Mouse (Mus musculus) CH12F3 (cell line): ENCODE measurements at regions not wholly inside any gene's neighbourhood (a gene's known extent, or its start where the extent isn't known, plus 50 kb on each side); places are given as distances from the start of the nearest gene placed in this dataset.

Source experiments
- in situ Hi-C: fragments of 300-500 bp; cut with MboI; formaldehyde crosslinking; loops from 2 replicates; pipeline ENCODE4 v1.14.3; 2020; ENCODE audit warnings: low sequenced_read_pairs

DNA sequence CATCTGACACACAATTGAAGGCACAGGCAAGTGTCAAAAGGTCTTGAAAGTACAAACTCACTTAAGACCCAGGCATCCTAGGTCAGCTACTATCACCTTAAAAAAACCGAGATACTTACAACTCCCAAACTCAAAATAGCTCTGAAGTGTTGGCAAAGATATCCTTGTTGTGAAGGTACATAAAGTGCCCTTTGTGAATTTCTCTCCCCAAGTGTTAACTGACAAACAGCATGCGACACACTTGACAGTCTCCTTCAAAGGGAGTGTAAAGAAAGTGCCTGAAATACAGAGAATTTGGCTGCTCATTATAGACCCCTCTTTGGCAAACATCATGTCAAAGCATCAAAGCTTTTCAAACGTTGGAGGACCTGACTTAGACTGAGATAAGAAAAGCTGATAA is 2634.2 kb downstream of the 9330182O14Rik start:
- in situ Hi-C loops: no loop called here

DNA sequence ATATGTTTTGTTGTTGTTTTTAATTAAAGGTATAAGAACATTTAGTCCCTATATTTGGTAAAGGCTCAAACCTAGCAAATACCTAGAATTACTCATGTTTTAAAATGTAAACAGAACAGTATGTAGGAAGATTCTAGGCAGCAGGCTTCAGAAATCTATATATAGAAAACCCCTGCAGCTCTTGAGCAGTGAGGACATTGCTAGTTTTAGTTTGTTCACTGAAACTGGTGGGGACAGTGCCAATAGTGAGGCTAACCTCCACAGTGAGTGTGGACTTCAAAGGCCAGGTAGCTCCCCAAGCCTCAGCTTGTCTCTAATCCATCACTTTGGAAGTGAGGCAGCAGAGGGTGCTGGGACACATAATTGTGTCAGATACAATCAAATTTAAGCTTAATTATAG is 2645.7 kb downstream of the 9330182O14Rik start:
- in situ Hi-C loops: no loop called here

DNA sequence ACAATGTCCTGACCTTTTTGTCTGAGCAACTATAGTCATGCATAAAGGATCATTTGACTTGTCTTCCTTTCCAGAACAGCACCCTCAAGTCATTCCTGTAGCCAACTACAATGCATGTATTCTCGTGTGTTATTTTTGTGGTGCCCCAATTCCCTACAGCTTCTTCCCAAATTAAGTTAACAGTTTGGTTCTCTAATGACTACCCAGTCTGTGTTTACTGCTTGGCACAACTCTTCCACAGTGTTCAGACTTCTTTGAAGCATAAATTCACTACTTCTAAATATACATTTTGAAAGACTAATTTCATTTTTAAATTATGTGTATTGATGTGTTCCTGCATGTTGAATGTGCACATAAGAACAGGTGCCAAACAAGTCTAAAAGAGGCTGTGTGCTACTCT is 2667.1 kb downstream of the 9330182O14Rik start:
- in situ Hi-C loops: no loop called here

DNA sequence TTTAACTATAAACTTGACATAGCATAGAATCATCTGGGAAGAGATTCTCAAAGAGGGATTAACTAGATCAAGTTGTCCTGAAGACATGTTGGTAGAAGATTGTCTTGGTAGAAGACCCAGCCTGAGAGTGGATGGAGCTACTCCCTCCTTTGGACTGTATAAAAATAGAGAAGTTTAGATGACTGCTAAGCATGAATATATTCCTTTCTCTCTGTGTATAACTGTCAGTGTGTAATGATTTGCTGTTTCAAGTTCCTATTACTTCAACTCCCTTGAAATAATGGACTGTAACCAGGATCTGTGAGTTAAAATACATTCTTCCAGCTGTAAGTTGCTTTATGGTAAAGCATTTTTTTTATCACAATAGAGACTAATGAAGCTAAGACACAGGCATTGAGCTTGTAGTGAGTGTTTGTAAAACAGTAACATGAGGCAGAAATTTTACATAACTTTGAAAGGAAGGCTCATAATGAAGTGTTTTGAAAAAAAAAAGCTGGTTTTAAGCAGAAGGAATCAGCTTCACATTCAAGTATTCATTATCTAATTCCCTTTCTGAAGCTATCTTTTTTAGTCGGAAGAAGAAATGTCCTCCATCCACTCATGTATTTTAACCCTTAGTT is 2676.8 kb downstream of the 9330182O14Rik start:
- in situ Hi-C loops: no loop called here

DNA sequence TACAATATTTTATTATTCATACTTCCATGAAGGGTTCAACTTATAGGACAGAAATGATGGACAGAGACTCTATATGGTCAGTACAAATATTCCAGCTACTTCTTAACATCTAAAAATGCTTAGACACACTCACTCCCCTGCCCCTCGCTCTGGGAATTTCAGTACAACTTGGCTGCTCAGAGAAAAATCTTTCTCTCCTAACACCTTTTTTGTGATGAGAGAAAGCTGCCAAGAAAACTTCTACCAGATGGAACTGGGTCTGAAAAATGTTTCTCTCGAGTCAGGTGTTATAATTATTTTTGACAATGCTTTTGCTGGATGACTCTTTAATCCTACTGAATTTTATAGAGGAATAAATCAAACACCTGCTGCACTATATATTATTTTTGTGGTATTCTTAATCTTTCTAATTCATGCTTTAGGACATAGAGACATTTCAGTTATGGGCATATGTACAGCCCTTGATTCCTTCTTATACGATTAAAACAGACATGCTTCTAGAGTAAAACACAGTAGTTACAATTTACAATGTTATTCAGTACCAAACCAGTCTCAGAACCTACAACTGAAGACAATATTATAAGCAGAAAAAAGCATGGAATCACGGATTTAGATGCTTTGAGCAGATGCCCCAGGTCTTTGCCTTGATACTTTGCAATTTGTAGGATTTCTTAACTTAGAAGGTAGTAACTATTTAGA is 2681.0 kb downstream of the 9330182O14Rik start:
- in situ Hi-C loops: no loop called here

DNA sequence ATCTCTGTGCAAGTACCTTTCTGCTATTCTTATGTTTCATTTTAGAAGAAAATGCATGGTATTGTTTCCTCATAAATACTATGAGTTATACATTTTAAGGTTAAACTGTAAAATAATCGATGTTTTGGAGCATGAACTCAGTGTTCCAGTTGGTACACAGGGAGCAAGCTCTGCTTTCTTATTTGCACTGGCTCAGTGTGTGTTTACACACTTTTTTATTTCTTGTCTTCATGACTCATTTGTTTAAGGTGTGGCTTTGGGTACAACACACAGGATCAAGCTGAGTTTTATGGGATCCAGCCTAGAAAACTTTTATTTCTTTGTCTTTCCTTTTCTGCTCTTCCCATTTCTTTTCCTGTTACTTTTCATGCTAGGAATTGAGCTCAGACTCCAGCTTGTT is 2704.7 kb downstream of the 9330182O14Rik start:
- in situ Hi-C loops: no loop called here

DNA sequence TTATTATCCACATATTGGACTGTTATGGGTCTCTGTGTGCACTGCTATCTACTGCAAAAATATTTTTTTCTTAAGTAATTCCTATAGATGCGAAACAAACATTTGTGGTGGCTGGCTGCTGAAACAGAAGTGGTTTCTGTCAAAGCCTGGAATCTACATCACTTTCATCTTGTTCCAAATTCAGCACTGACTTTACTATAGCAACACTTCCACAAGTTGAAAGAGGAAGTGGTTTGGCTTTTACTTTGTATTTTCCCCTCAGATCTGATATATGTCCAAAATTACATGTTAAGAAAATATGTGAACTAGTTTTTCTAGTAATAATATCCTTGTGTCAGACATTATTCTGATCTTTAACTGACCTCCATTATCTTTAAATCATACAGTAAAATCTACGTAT is 2715.8 kb downstream of the 9330182O14Rik start:
- in situ Hi-C loops: no loop called here

DNA sequence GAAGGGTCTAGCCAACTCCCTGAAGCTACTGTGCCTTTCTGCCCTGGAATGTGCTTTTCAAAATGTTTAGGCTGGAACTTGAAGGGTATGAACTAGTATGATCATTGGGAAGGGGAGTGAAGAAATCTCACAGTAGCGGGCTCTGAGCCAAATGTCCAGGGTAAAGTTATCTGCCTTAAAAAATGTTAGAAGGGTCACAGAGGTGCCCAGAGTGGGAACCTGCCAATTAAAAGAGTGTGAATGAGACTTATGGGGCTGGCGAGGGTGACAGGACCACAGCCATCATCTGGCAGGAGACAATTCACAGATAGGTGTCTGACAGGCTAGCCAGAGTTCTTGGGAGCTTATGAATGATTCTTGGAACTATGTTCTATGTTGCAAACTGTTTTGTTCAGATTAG is 2738.3 kb downstream of the 9330182O14Rik start:
- in situ Hi-C loops: no loop called here

DNA sequence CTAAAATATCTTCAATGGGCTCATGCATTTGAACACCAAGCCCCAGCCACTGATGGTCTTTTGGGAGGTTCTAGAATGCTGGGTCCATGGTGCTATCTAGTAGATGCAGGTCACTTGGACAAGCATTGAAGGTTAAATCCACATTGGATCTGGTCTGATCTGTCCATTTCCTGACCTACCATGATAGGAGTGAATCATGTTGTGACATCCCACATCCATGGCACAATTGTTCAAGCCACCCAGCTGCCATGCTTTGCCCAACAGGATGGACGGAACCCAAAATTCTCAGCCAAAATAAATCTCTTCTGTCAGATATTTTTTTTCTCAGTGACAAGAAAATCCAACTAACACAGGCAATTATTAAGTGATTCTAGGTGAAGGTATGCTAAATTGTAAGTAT is 2760.4 kb downstream of the 9330182O14Rik start:
- in situ Hi-C loops: no loop called here

DNA sequence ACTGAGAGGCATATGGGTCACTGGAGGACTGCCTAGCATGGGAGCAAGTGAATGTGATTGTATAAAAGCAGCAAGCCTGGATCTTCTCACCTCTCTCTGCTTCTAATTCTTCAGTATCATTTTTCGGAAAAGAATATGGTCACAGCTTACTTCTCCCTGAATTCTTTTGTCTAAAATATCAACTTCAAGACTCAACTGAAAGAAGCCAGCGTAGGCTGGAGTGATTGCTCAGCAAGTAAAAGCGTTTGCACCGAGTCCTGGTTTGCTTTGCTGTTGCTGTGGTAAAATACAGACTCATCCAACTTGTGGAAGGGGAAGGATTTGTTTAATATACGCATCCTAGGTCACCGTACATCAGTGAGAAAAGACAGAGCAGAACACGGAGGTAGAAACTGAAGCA is 2765.9 kb downstream of the 9330182O14Rik start:
- in situ Hi-C loops: no loop called here

DNA sequence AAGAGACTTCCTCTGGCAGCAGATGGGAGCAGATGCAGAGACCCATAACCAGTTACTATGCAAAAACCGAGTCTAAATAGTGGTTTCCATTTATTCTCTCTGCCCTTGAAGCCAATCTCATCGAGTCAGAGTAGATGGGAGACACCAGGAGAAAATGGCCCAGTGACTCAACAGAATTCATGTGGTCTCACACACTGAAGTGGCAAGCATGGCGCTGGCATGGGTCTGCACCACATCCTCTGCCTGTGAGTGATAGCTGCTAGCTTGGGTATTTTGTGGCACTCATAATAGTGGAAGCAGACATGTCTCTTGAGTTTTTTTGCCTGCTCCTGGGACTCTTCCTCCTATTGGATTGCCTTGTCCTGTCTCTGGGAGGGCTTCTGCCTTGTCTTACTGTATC is 2767.6 kb downstream of the 9330182O14Rik start:
- in situ Hi-C loops: no loop called here

DNA sequence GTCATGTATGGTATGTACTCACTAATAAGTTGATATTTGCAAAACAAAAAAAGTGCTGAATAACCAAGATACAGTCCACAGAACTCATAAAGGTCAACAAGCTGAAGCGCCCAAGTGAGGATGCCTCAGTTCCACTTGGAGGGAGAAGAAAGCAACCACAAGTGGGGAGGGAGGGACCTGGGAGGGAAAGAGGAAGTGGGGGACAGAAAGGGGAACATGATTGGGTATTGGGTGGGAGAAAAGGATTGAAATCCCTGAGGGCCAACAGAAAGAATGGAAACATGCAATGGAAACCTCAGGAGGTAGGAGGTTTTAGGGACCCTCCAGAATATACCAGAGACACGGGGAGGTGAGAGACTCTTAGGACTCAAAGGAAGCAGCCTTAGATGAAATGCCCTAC is 2777.2 kb downstream of the 9330182O14Rik start:
- in situ Hi-C loops: no loop called here

DNA sequence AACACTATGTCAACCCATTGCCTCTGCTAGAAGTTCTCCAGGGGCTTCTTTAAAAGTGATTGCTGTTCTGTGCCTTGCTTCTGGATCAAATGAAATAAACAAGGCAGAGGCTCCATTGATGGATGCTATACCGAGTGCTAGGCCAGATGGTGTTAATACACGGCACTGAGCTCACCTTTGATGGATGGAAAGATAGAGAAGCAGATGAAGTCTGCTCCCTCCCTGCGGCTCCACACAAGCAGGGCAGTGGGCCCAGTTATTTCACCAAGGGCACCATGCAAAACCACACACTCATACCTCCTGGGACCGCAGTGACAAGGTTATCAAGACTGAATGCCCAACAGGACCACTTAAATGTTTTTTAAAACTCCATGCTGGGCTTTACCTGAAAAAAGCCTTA is 2778.7 kb downstream of the 9330182O14Rik start:
- in situ Hi-C loops: no loop called here

DNA sequence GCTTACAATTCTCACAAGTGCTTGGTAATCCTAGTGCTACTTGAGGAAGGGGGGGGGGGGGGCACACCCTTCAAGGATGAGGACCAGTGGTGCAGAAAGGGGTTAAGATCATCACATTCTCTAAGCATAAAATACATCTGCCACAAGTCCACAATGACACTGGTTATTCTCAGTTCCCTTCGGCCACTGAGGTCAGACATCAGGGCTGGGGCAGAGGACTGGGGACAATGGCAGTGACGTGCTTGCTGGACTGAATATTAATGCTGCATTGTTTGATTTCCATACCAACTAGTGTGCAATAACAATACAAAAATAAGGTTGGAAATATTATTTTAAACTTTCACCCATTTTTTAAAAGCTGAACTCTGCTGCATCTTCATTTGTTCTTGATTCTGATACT is 2779.1 kb downstream of the 9330182O14Rik start:
- in situ Hi-C loops: no loop called here

DNA sequence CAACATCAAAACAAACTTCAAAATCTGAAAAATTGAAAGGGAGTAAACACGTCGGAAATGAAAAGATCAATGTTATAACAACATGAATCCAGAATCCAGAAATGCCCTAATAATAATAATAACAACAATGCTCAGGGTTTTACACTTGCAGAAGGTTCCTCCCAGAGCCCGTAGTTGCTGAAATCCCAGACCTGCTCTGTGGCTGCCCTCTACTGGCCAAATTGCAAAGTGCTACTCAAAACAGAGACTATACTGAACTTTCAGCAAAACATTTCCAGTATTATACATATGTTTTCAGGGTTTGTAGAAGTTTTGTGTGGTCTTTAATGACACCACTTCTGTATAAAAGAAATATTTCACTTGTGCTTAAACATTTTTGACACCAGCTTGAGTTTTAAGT is 2779.9 kb downstream of the 9330182O14Rik start:
- in situ Hi-C loops: no loop called here

DNA sequence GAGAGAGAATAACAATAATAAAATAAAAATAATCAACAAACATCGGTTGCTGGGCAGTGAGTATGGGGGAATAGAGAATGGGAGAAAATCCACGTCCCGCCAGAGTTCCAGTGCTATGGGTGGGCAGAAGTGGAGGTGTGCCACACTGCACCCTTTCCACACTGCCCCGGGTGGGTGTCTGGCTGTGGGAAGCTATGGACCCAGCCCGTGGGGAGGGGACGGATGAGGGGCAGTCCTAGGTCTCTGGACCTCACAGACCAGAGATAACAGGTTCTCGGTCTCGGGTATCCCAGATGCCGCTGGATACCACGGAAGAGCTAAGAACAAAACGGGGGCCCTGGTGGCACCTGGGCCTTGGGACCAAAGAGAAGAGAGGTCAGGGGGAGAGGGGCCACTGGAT is 2781.0 kb downstream of the 9330182O14Rik start:
- in situ Hi-C loops: no loop called here

DNA sequence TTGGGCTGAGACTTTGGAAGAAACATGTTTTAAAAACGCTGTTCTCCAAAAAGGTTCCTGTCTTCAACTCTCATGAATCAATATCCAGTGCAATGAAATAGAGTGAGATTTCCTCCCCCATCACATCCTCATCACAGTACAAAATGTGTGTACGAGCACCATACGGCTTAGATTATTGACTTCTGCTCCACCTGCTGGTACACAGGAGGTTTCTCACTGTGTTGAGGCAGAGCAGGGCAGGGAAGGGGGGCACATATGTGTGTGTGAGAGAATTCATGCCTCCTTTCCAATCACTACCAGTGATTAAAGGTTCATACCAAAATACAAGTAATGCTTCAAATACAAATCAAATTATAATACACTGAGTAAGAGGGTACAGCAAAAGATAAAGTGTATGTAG is 2787.5 kb downstream of the 9330182O14Rik start:
- in situ Hi-C loops: no loop called here

DNA sequence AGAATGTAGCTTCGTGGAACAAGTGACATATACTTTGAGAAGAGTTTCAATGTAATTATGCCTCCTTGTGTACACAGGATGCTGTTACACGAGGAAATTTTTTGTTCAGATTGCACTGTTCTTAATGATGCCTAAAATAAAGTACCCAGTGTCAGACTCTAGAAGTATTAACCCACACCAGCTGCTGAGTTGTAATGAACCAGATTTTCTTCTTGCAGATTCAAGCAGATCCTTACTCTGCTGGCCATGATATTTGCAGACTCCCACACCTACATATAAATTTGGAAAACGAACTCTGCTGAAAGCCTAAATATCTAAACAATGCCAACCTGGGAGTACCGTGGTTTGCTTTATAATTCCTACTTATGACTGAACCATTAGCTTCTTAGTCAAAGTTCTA is 2794.2 kb downstream of the 9330182O14Rik start:
- in situ Hi-C loops: no loop called here

DNA sequence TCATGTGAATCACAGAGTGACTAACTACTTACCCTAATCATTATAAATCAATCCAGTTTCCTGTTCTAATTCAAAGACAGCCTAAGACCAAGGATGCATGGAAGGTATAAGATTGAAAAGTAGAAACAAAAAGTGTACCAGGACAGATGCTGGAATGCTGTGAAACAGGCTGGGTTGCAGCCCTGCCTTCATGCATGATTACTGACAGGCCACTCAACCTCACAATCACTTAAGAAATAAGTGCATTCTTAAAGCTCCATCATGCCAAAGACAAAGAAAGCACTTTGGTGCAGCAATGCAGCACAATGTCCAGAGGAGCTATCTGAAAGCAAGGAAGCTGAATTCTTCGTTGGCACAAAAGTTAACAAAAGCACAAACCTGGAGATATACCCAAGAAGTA is 2810.4 kb downstream of the 9330182O14Rik start:
- in situ Hi-C loops: no loop called here

DNA sequence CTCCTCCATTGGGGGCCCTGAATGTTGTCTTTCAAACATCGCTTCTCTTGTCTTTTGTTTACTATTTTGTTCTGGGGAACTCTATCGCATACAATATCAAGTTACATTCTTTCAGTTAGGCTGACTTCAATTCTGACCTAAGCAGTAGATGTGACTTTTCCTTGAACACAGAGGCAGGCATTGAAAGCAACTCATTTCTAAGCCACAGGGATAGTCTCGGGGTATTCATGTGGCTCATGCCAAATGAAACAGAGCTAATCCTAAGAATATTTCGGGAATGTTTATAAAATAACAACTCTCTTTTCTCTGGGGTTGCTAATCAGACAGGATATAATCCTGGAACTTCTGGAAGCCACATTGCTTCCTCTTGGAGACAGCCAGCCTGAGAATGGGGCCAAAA is 2821.0 kb downstream of the 9330182O14Rik start:
- in situ Hi-C loops: loop anchor here (25.0 kb wide), 2 partner anchors 582 to 807 kb away; no protein-coding TSS in a partner anchor

DNA sequence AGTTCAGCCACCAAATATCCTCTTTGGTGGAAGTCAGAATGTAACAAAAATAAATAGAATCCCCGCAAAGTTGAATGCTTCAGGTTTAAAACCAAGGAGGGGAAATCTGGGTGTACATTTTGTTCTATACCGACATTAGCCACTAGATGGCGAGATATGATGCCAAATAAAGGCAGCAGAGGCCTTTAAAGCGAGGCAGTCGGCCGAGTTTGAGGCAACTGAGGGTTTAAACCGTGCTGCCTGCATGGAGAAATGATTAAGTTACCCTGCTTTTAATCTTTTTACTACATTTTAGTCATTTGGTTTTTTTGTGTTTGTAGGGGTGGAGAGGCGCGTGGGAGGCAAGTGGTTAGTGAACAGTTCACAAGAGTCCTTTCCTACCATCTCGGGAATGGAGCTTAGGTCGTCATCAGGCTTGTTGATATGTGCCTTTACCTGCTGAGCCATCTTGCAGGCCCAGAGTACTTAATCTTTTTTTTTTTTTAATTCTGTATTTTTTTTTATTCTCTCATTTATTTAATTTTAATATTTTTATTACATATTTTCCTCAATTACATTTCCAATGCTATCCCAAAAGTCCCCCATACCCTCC is 2828.7 kb downstream of the 9330182O14Rik start:
- in situ Hi-C loops: loop anchor here (25.0 kb wide), 2 partner anchors 574 to 799 kb away; no protein-coding TSS in a partner anchor

DNA sequence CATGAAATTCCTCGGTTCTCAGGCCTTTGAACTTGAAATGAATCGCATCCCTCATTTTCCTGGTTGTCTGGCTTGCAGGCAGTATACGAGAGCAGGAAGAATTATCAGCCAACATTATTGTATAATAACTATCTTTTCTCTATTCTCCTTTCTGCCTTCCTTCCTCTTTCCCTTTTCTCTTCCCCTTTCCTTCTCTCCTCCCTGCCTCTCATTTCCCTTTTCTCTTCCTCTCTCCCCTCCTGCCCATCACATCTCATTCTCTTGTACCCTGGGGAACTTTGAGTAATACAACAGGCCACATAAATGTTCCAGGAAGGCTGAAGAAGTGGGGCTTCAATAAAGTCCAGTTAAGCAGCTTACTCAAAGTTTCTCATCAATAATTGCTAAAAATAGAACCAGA is 2831.1 kb downstream of the 9330182O14Rik start:
- in situ Hi-C loops: loop anchor here (25.0 kb wide), 2 partner anchors 572 to 797 kb away; no protein-coding TSS in a partner anchor
